Mouse (Mus musculus): Measurements from ENCODE around the gene Col6a6. TPM values are rescaled to one million over a fixed set of nuclear protein-coding genes. Genes with fewer than 3 reads are reported as not detected.

Gene Col6a6
- polyA plus RNA-seq, 1 experiment from 2014 or later, result 1.2 TPM

DNA sequence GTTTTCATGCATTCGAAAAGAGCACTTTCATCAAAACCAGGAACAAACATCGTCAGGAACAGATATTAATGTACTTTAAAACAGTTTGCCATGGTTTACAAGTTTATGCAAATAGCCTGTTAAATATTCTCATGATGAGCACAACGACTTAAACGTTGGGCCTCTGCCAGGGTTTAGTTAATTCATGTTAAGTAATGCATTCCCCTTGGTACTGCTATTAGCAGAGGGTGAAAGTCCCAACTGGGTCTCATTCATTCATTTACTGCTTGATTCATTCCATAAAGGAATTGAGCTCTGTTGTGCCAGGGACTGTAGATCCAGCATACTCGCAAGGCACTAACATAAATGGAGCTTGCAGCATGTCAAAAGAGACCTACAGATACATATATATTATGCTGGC is 92.8 kb downstream of the Col6a6 start:
- H3K4me1 ChIP-seq, result no peaks in the 10 kb centered on the region
- no peak overlapping the region for H3K4me3 ChIP-seq
- H3K9me3 ChIP-seq, result no peaks in the 10 kb centered on the region
- 77% methylated on average over 5 of the region's 5 CpGs for WGBS
- no peaks in the 10 kb centered on the region for H3K27me3 ChIP-seq
- H3K27ac ChIP-seq, result no peak overlapping the region
- no peaks in the 10 kb centered on the region for H3K36me3 ChIP-seq
- ATAC-seq (ENCODE audit: borderline replicate concordance, extremely low read depth, low FRiP score, low TSS enrichment), result no peak
- no peak overlapping the region for H3K4me2 ChIP-seq
- no peak overlapping the region for H3K9ac ChIP-seq

DNA sequence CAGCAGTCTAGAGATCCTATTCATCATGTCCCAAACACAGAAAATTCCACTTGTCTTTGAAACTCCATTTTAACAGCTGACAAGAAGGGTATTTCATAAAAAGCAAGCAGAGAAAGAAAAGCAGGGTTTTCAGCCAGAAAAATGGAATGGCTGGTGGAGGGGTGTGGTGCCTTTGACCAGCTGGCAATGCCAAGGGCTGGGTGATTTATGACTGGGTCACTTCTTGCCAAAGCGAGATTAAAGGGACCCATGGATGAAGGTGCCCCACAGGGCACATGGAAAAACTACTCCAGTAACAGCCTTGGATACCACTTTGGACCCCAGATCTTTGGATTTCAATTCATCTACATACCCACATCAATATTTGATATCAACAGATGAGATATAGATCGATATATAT is 93.3 kb downstream of the Col6a6 start:
- WGBS, result 79% methylated on average over 2 of the region's 2 CpGs
- Histone ChIP-seq H3K4me2 (no peak overlapping the region), H3K27me3 (no peaks in the 10 kb centered on the region), H3K36me3 (no peaks in the 10 kb centered on the region), H3K27ac (no peak overlapping the region), H3K4me3 (no peak overlapping the region), H3K9me3 (no peaks in the 10 kb centered on the region), H3K4me1 (no peaks in the 10 kb centered on the region), H3K9ac (no peak overlapping the region)
- ATAC-seq (ENCODE audit: borderline replicate concordance, extremely low read depth, low FRiP score, low TSS enrichment), result no peak

DNA sequence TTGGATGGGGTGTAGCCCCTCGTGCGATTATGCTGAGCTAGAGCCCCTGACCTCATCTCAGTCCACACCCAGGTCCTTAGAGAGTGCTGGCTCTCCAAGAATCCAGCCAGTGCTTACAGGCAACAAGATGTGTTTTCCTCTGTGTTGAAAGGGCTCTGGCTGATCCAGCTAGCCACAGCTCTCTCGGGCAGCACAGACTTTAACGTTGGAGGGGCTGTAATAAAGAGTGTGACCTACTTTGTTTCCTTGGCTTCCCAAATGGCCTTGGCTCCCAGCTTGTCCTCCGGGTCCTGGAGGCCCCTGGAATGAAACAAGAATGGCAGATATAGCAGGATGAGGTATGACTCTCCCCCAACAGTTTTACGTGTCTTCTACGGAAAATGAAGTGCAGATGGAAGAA is 96.0 kb downstream of the Col6a6 start:
- WGBS, result 65% methylated on average over 7 of the region's 7 CpGs
- ATAC-seq (ENCODE audit: borderline replicate concordance, extremely low read depth, low FRiP score, low TSS enrichment), result no peak
- Histone ChIP-seq H3K4me2 (no peak overlapping the region), H3K9me3 (no peaks in the 10 kb centered on the region), H3K4me3 (no peak overlapping the region), H3K27me3 (no peaks in the 10 kb centered on the region), H3K27ac (no peak overlapping the region), H3K4me1 (no peaks in the 10 kb centered on the region), H3K9ac (no peak overlapping the region), H3K36me3 (no peaks in the 10 kb centered on the region)

DNA sequence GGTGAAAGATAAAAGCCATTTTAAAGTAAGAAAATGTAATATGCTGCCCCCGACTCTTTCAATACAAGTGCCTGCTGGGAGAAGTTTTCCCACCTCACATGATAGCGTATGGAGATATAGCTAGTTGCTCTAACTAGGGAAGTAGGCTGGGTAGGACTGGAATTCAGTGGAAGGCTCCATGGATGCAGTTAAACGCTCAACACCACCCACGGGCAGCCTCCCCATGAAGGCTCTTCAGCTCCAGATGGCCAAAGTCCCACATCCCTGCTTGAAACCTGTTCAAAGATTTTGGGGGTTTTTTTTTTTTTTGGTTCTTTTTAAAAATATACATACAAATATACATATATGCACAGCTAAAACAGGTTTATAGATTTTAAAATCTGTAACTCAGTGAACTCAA is 107.5 kb downstream of the Col6a6 start:
- WGBS, result 89% methylated on average over 4 of the region's 4 CpGs
- no peak overlapping the region for H3K4me3 ChIP-seq
- no peaks in the 10 kb centered on the region for H3K4me1 ChIP-seq

DNA sequence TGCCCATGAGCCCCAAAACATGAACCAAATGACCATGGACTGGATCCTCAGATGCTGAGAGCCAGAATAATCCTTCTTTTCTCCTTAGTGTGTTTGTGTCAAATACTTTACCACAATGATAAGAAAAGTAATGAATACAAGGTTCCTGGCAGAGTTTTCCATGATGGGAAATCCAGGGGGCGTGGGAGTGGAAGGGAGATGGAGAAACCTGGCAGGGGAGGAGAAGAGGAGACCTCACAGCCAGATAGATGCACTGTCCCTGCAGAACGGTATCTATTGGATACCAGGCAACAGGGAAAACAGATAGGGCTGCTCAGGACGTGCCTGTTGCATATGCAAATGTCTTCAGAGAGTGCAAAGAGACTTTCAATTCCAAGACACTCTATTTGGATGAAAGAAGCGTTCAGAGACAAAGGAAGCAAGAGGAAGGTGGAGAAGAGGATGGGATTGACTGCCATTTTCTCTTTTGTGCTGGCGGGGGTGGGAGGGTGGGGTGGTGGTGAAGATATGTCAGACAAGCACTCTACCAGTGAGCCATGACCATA is 108.0 kb downstream of the Col6a6 start:
- Histone ChIP-seq H3K9ac (no peak overlapping the region), H3K4me3 (no peak overlapping the region), H3K27ac (no peak overlapping the region), H3K4me2 (no peak overlapping the region), H3K36me3 (no peaks in the 10 kb centered on the region), H3K9me3 (no peaks in the 10 kb centered on the region), H3K27me3 (no peaks in the 10 kb centered on the region), H3K4me1 (no peaks in the 10 kb centered on the region)
- no peak for ATAC-seq (ENCODE audit: borderline replicate concordance, extremely low read depth, low FRiP score, low TSS enrichment)
- 56% methylated on average over 5 of the region's 5 CpGs for WGBS

More for the DNA sequence above, 107.5 kb downstream of the Col6a6 start:
- H3K36me3 ChIP-seq, result no peaks in the 10 kb centered on the region
- H3K9ac ChIP-seq, result no peak overlapping the region
- no peaks in the 10 kb centered on the region for H3K9me3 ChIP-seq
- no peak for ATAC-seq (ENCODE audit: borderline replicate concordance, extremely low read depth, low FRiP score, low TSS enrichment)
- H3K4me2 ChIP-seq, result no peak overlapping the region
- no peak overlapping the region for H3K27ac ChIP-seq
- H3K27me3 ChIP-seq, result no peaks in the 10 kb centered on the region

DNA sequence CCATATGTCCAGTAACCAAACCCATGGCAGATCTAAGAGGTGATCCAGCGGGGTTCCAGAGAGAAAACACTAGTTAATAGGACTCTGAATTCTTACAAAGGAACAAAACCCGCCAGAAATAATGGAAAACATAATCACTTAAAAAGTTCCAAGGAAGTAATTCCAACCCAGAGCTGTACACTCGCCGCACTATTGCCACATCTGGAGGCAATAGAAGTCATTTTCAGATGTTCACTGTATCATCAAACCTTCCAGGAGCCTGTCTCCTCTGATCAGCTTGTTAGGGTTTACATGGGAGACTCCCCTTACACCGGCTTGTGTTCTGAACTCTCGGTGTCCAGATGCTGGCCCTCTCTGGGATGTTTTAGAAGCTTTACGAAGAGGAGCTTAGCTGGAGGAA is 108.6 kb downstream of the Col6a6 start:
- no peaks in the 10 kb centered on the region for H3K36me3 ChIP-seq
- no peak overlapping the region for H3K4me3 ChIP-seq
- H3K9ac ChIP-seq, result no peak overlapping the region
- no peak overlapping the region for H3K27ac ChIP-seq
- H3K4me2 ChIP-seq, result no peak overlapping the region
- H3K27me3 ChIP-seq, result no peaks in the 10 kb centered on the region
- no peaks in the 10 kb centered on the region for H3K4me1 ChIP-seq
- WGBS, result 73% methylated on average over 7 of the region's 7 CpGs
- ATAC-seq (ENCODE audit: borderline replicate concordance, extremely low read depth, low FRiP score, low TSS enrichment), result no peak
- no peaks in the 10 kb centered on the region for H3K9me3 ChIP-seq

DNA sequence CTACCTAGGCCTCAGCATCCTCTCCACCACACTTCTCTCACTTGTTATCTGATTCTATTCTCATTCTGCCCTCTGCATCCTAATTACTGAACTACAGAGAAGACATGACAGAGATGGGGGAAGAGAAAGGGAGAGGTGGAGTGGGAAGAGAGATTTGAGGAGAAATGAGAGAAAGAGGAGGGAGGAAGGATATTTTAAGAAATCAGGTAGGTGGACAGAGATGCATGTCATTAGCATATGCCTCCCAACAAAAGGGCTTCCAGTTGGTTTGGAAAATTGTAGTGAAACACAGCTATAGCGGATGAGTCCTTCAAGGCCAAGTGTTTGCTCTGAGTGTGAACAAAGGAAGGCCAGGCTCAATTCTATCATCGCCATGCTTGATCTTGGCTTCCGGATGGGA is 115.9 kb downstream of the Col6a6 start:
- no peak overlapping the region for H3K27ac ChIP-seq
- no peaks in the 10 kb centered on the region for H3K36me3 ChIP-seq
- H3K27me3 ChIP-seq, result no peaks in the 10 kb centered on the region
- no peaks in the 10 kb centered on the region for H3K4me1 ChIP-seq
- no peak overlapping the region for H3K4me3 ChIP-seq
- 85% methylated on average over 3 of the region's 3 CpGs for WGBS
- H3K9me3 ChIP-seq, result no peaks in the 10 kb centered on the region
- H3K4me2 ChIP-seq, result no peak overlapping the region
- H3K9ac ChIP-seq, result no peak overlapping the region
- no peak for ATAC-seq (ENCODE audit: borderline replicate concordance, extremely low read depth, low FRiP score, low TSS enrichment)

DNA sequence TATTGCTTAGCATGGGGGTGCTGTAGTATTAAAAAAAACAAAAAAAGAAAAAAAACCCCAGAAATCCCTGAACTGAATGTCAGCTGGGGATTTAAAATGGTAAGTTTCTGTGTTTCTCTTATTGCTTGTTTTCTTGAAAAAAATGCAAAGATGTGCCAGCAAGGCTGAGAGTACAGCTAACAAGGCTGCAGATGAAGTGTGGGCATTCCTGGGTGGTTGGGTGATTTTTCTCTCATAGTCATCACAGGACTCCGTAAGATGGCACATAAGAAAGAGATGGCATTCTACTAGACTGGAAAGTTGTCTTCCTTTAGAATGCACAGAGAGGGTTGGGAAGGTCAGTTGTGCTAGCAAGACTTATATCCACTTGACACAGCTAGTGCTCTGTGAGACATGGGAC is 122.9 kb downstream of the Col6a6 start:
- Histone ChIP-seq H3K9ac (no peak overlapping the region), H3K4me1 (0 out of 2 replicates have a peak, but pooled peaks cover 16% of the 10 kb centered on the region), H3K9me3 (no peaks in the 10 kb centered on the region), H3K36me3 (no peaks in the 10 kb centered on the region), H3K27ac (no peak overlapping the region), H3K4me3 (no peak overlapping the region), H3K4me2 (no peak overlapping the region), H3K27me3 (no peaks in the 10 kb centered on the region)
- ATAC-seq (ENCODE audit: borderline replicate concordance, extremely low read depth, low FRiP score, low TSS enrichment), result no peak
- WGBS, result 92% methylated on average over 1 of the region's 1 CpGs

DNA sequence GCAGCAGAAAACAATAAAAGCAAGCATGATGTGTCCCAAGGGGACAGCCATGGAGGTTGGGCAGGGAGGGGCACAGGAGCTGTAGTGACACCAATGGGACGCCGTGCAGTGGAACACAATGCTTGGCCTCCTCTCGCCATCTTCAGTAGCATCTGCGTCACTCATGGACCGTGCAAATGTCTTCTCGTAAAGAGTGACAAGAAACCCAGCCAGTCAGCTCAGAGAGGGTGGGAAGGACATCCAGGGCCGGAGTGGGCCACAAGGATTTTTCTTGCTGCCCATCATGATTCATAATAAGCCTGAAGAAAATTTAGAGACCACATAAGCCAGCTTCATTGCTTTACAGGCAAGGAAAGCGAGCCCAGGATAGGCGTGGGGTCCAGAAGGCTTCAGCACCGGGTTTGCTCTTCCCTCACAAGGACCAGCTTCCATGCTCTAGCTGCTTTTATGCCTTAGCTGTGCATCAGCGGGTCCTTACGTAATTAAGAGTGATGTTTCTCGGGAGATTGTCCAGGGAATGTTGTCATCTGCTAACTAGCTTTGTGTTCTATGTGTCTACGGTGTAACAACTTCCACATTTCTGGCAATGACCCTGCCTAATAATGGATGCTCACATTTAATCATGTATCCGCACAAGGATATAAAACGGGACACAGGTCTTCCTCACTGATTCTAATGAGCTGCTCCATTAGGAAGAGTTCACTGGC is 123.6 kb downstream of the Col6a6 start:
- Histone ChIP-seq H3K36me3 (no peaks in the 10 kb centered on the region), H3K9me3 (no peaks in the 10 kb centered on the region), H3K4me3 (no peak overlapping the region), H3K27ac (no peak overlapping the region), H3K9ac (no peak overlapping the region), H3K4me2 (no peak overlapping the region), H3K4me1 (0 out of 2 replicates have a peak, but pooled peaks cover 16% of the 10 kb centered on the region), H3K27me3 (no peaks in the 10 kb centered on the region)
- no peak for ATAC-seq (ENCODE audit: borderline replicate concordance, extremely low read depth, low FRiP score, low TSS enrichment)
- WGBS, result 83% methylated on average over 16 of the region's 16 CpGs

DNA sequence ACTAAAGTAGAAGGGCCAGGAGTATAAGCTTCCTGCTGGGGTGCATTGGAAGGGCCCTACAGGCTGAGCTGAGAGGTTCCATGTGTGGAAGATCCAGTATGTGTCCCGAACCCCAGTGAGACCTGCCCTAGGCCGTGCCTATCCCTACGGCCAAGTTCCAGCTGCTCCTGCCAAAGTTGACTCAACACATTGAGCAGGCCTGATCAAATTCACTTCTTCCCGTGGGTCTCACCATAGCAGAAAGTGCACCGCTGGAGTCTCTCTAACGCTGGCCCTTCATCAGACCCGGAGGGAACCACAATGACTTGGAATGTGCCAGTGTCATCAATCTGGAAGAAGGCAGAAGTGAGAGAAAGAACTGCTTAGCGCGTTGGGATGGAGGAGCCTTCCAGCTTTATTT is 126.0 kb downstream of the Col6a6 start:
- H3K36me3 ChIP-seq, result no peaks in the 10 kb centered on the region
- H3K27ac ChIP-seq, result no peak overlapping the region
- H3K4me1 ChIP-seq, result peaks cover 36% of the 10 kb centered on the region
- H3K9me3 ChIP-seq, result no peaks in the 10 kb centered on the region
- H3K4me2 ChIP-seq, result no peak overlapping the region
- no peak overlapping the region for H3K4me3 ChIP-seq
- no peaks in the 10 kb centered on the region for H3K27me3 ChIP-seq
- no peak overlapping the region for H3K9ac ChIP-seq
- ATAC-seq (ENCODE audit: borderline replicate concordance, extremely low read depth, low FRiP score, low TSS enrichment), result peak; percentile 6; the same call in 1 of the 2 replicates
- 46% methylated on average over 9 of the region's 9 CpGs for WGBS

DNA sequence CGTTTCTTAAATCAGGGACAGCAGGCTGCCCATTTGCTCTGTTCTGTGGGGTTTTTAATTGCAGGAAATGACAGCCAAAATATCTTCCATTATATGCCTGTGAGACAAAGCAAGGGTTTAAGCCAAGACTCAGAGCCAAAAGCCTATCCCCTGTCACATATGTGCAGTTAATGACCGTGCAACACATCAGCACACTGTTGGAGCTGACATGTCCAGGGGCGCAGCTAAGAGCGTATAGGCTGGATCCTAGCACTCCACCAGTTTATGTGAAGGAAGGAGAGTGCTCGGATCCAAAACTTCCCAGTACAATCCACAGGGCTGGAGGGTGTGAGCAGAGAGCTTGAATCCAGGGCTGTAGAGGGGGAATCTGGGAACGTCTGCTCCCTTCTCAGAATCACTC is 127.3 kb downstream of the Col6a6 start:
- Histone ChIP-seq H3K36me3 (no peaks in the 10 kb centered on the region), H3K9me3 (no peaks in the 10 kb centered on the region), H3K27me3 (no peaks in the 10 kb centered on the region), H3K9ac (no peak overlapping the region), H3K27ac (no peak overlapping the region), H3K4me3 (no peak overlapping the region), H3K4me2 (no peak overlapping the region), H3K4me1 (peaks cover 42% of the 10 kb centered on the region)
- no peak for ATAC-seq (ENCODE audit: borderline replicate concordance, extremely low read depth, low FRiP score, low TSS enrichment)
- 58% methylated on average over 6 of the region's 6 CpGs for WGBS

DNA sequence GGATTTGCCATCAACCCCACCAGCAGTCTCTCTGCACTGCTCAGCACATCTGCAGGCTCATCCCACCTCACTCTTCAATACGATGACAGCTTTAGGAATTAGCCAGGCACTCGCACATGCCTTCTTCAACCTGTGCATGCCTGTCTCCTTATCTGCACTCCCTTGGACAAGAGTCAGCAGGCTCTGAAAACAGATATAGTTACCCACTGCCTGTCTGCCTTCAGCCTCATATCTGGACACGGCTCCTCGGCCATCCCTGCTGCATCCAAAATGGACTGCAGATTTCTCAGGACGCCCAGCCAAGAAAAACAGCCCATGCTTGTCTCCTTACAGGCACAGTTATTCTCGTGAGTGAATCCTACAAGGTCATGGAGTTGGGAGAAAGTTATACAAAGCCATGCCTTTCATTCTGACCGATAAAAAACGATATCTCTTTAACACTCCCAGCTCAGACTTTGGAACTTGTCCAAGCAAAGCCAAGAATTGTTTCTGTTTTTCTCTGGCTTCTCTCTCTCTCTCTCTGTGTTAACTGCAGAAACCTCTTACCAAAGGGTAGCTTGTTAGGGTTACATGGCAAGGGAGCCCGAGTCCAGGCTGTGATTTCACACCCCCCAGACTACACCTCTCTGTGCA is 130.1 kb downstream of the Col6a6 start:
- Histone ChIP-seq H3K4me2 (no peak overlapping the region), H3K9ac (no peak overlapping the region), H3K27ac (0 out of 2 replicates have a peak overlapping the region, but pooled peaks have one; percentile 6), H3K27me3 (no peaks in the 10 kb centered on the region), H3K9me3 (no peaks in the 10 kb centered on the region), H3K4me3 (no peak overlapping the region), H3K4me1 (peaks cover 42% of the 10 kb centered on the region), H3K36me3 (no peaks in the 10 kb centered on the region)
- WGBS, result 32% methylated on average over 9 of the region's 9 CpGs
- peak; percentile 80; the same call in 1 of the 2 replicates for ATAC-seq (ENCODE audit: borderline replicate concordance, extremely low read depth, low FRiP score, low TSS enrichment)

Data from lung, embryonic 15.5 days (tissue).